Mouse (Mus musculus) erythroblast, embryonic 14.5 days (primary cell): ENCODE measurements at regions not wholly inside any gene's neighbourhood (a gene's known extent, or its start where the extent isn't known, plus 50 kb on each side); places are given as distances from the start of the nearest gene placed in this dataset.

Experiments
- GATA1 ChIP-seq: IDR thresholded peaks from 2 replicates; pipeline ENCODE4 v1.6.1; 2012; ENCODE audit warnings: low read length, inconsistent platforms, mixed read lengths
- TAL1 ChIP-seq: IDR thresholded peaks from 3 replicates; pipeline ENCODE4 v1.6.1; 2012; ENCODE audit warnings: low read length, inconsistent platforms, mixed read lengths

DNA sequence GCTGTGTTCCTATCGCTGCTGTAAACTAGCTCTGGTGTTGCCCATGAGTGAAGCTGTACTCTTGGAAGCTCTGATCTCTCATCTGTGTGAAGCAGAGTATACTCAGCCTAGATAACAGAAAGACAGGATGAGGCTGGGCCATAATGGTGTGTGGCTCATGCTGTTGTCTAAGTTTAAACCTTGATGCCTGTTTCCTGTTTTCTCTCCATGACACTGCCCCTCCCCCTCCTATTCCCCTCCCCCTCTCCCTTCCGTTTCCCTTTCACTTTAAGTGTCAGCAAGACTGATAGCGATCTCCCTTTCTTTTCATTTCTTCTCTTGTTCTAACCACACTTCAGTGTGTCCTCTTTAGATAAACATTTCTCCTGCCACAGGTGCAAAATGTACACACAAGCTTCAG lies 229.2 kb upstream of the Tbc1d5 start:
- no peak for TF ChIP-seq GATA1
- TF ChIP-seq TAL1, result no peak
